Mouse (Mus musculus): ENCODE measurements around the gene Oxct1.

- TF ChIP-seq EP300 (IDR thresholded peaks at IDR 0.05; ENCODE audit: low read depth) (no peak), CTCF (IDR thresholded peaks at IDR 0.05; ENCODE audit: low read depth) (no peak)
Measured at GRCm38 (mm10) chr15:4105498-4105897, 79.3 kb downstream of the Oxct1 start.
